Mouse (Mus musculus) left cerebral cortex, postnatal 14 days (tissue): ENCODE results near the gene Stx8. TPM values are rescaled to one million over a fixed set of nuclear protein-coding genes. Genes with fewer than 3 reads are reported as not detected.

Experiments used
- DNase-seq, 2 experiments: peaks; one replicate each; pipeline ENCODE4 v3.0.0; 2021 to 2022; ENCODE audit warnings: low spot score in 2 of 2, mixed read lengths in 1 of 2
- intact Hi-C: fragments of 180-260 bp; cut with DNase I; formaldehyde crosslinking; loops from one replicate; pipeline ENCODE4 v1.15.1; 2025
- total RNA-seq, 2 experiments: library from RNA; stranded (reverse); gene quantifications; 2 replicates each; pipeline ENCODE4 v1.2.3; 2021

Stx8 gene
- total RNA-seq, 2 experiments from 2014 or later, result 31.7 to 36.2 TPM

- intact Hi-C loops, result no loop called here
Measured at GRCm38 (mm10) chr11:68117878-68118660, 152.1 kb downstream of the Stx8 start.

GRCm38 (mm10) chr11:68118679-68119078 lies 152.7 kb downstream of the Stx8 start:
- no peak for DNase-seq
- intact Hi-C loops, result no loop called here

More at GRCm38 (mm10) chr11:68117878-68118660, 152.1 kb downstream of the Stx8 start:
- no peak for DNase-seq

DNA sequence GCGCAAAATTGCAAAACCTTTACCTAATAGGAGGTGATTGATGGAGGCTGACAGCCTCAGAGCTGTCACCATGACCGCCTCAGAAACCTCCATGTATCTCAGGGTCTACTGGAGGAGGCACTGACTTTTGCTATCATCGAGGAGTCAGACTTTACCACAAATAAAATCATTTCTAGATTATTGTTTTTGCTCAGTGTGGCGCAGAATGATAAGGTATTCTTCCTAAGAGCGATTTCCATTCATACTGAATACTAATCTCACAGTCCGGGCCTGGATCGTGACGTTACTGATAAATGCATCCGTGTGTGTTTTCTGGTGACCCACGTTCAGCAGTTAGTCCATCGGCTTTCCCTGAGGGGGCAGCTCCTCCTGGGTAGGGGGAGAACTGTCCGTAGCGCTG lies 153.1 kb downstream of the Stx8 start:
- intact Hi-C loops, result no loop called here
- DNase-seq, result no peak

DNA sequence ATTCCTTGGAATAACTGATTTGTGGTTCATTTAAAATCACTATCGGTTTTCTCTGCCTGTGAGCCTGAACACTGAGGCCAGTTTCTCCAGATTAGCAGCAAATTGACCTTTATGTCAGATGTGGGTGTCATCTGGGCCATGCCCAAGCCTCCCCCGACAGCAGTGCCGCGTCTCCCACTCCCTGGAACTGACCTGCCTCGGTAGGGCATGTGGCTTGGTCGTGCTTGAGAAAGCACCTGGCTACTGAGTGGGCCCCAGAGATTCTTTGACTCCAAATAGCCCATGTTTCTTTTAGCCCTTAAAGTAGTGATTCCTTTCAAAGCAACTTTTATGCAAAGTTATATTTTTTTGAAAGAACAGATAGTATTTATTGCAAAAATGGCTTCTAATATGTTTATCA lies 155.3 kb downstream of the Stx8 start:
- DNase-seq, result no peak
- intact Hi-C loops, result no loop called here

- DNase-seq, result no peak
- intact Hi-C loops, result no loop called here
Measured at GRCm38 (mm10) chr11:68121660-68122059, 155.7 kb downstream of the Stx8 start.

DNA sequence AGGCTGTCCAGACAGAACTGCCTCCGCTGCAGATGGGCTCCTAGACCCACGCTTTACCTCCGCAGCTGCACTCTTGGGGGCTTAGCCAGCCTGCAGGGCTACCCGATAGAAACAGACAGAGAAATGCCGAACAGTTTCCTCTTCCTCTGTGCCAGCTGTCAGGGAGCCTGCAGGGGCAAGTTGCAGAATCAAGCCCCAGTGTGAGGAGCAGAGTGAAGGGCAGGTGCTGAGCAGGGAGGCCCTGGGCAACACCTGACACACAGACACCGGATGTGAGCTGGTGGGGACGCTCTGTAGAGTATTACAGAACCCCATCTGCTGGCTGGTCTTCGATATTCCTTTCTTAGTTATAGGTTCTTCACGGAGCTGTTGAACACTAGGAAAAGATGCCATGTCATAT lies 160.1 kb downstream of the Stx8 start:
- intact Hi-C loops, result no loop called here
- DNase-seq, result peak in 1 of 2 experiments; percentile 17

- intact Hi-C loops, result no loop called here
- DNase-seq, result no peak
Measured at GRCm38 (mm10) chr11:68134494-68134893, 168.5 kb downstream of the Stx8 start.

GRCm38 (mm10) chr11:68135350-68135749 lies 169.4 kb downstream of the Stx8 start:
- no peak for DNase-seq
- intact Hi-C loops, result no loop called here

GRCm38 (mm10) chr11:68136687-68137086 lies 170.7 kb downstream of the Stx8 start:
- intact Hi-C loops, result no loop called here
- DNase-seq, result no peak

DNA sequence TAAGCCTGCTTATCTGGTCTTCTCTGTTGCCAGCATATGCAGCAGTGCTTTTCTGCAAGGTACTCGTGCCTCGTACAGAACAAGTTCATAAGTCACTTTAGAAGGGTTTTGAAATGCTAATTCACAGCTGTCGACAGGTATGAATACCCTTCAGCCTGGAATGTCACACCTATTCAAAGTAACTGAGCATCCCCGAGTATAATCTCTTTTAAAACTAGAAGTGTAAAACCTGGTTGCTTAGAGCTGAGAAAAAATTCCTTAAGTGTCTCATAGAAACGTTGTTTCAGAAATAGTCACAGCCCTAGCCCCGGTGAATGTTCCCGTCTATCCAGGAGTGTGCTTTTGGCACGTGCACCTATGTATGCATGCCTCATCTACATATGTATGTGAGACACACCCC lies 176.3 kb downstream of the Stx8 start:
- intact Hi-C loops, result no loop called here
- DNase-seq, result no peak

DNA sequence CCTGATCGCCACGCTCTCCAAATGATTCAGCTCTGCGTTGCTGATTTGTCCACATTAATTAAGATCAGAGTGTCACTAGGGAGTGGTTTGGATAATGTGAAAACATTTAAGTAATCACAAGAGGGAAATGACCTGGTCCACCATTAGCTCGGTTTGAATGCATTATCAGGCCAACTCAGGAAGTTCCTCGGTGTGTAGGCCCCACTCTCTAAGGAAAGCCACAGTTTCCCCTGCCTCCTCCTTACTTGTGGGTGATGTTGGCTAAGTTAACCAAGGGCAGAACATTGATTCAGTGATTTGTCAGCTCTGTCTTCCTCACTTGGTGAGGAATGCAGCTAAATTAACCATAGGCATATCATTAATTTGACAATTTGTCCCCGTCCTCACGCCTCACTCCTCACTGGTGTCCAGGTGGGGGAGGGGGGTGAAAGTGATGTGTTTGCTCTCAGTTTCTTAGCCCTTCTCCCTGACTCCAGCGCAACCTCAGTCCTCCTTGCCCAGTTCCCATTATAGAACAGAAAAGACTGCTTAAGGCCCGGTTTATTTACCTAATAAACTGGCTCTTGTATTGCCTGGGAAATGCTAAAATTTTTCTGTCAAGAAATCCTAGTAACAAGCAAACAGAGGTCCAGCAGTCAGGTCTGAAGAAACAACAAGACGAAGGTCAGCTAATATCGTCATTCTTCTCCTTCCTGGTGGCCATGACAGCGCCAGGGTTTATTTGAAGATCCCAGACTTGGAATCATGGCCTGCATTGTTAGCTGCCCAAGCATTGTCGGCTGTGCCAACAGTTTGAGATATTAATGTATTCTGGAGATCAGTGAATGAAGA lies 178.5 kb downstream of the Stx8 start:
- DNase-seq, result no peak
- intact Hi-C loops, result no loop called here

- intact Hi-C loops, result no loop called here
- DNase-seq, result no peak
Measured at GRCm38 (mm10) chr11:68145066-68145585, 179.1 kb downstream of the Stx8 start.

GRCm38 (mm10) chr11:68145586-68146455 lies 179.8 kb downstream of the Stx8 start:
- intact Hi-C loops, result no loop called here
- DNase-seq, result peak in 1 of 2 experiments; percentile 17

DNA sequence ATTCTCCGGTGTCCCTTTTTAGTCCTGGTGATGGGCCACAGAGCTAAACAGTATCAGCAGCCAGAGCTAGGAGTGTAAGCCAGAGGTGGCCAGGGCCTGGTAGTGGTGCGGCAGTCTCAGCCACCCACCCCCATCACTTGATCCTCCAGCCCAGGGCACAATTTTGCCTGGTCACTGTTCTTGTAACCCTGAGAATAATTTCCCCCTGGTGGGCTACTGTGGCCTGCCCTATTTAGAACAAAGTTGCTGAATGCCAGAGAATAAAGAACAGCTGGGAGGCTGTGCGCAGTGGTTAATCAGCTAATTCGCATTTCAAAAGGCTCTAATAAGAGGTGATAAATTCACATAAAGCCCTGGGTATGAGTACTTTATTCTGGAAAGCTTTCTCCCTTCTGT lies 180.5 kb downstream of the Stx8 start:
- DNase-seq, result no peak
- intact Hi-C loops, result no loop called here

- intact Hi-C loops, result no loop called here
- DNase-seq, result no peak
Measured at GRCm38 (mm10) chr11:68150938-68151337, 184.9 kb downstream of the Stx8 start.

DNA sequence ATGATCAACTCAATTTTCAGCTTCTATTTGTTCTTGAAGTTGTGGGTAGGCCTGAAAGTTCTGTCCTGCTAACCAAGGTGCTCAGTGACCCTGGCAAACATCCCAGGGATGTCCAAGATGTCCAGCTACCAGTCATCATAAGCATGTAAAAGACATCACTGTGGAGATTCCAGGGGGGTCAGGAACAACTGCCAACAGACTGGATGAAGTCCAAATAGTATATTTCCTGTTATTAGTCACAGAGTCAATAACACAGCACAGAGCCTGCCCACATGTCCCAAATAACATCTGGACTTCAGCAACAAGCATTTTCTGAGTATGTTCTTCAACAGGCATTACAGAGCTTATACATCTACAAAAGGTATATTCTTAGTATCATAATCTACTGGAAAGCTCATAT lies 189.8 kb downstream of the Stx8 start:
- intact Hi-C loops, result no loop called here
- DNase-seq, result no peak

- DNase-seq, result no peak
- intact Hi-C loops, result no loop called here
Measured at GRCm38 (mm10) chr11:68158166-68158565, 192.2 kb downstream of the Stx8 start.

- no peak for DNase-seq
- intact Hi-C loops, result no loop called here
Measured at GRCm38 (mm10) chr11:68159867-68160266, 193.9 kb downstream of the Stx8 start.

- intact Hi-C loops, result no loop called here
- no peak for DNase-seq
Measured at GRCm38 (mm10) chr11:68164408-68164807, 198.4 kb downstream of the Stx8 start.

- no peak for DNase-seq
- intact Hi-C loops, result no loop called here
Measured at GRCm38 (mm10) chr11:68168427-68168826, 202.4 kb downstream of the Stx8 start.
